13 mouse cellular contexts compared by ENCODE assay signal in the genomic region with DNA sequence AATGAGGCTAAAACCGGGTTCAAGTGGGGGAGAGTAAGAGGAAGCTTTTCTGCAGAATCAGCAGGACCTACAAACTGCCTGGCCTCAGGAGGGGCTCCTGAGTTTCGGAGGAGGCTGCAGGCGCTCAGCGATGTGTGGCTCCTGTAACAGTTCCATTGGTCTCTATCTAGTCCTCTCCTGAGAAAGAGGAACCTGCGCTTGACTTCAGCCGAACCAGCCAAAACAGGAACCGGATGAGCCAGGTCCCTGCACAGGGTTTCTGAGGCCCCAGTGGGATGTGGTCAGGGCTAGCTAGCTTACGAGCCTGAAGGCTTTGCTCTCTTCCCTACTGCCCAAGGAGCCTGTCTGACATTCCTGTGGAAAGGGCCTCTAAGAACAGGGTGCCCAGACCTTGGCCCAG. TPM values are rescaled to one million over a fixed set of nuclear protein-coding genes. Genes with fewer than 3 reads are reported as not detected.
DNase-seq lines count a peak whose midpoint lies in the region; ATAC-seq and TF ChIP-seq lines count a peak whose summit lies in the region.
"Had no signal": no experiment of that assay in that cellular context is flagged by ENCODE, and none has a peak within 500 bp of the region (broad histone marks: within the 10 kb centered on the region; RNA-seq: fewer than 3 reads in every experiment).

No protein-coding gene starts in this region.

- H3K4me3 ChIP-seq in layer of hippocampus, adult 2 months, result no peak overlapping the region
- H3K4me3 ChIP-seq in megakaryocyte, embryonic 14.5 days (replicated peaks), result peak overlapping the region; percentile 54
- H3K4me3 ChIP-seq: forebrain, embryonic 12.5 days; left cerebral cortex, adult 2 months had no signal

- peaks cover 31% of the 10 kb centered on the region for H3K4me1 ChIP-seq in megakaryocyte, embryonic 14.5 days
- H3K4me1 ChIP-seq: forebrain, embryonic 12.5 days had no signal

- DNase-seq in layer of hippocampus, adult 9-11 months, result peak; percentile 84
- no peak for DNase-seq in layer of hippocampus, adult 2 months (ENCODE audit: low spot score in 2 of 2)
- DNase-seq in thymus, postnatal 14 days, result peak; percentile 64
- DNase-seq in ovary, adult 18-20 months (ENCODE audit: low spot score), result no peak
- no peak for DNase-seq in urinary bladder, adult 18-20 months (ENCODE audit: low spot score in 2 of 2)
- DNase-seq in layer of hippocampus, adult 9-10 months (ENCODE audit: low spot score), result no peak
- DNase-seq: cerebellum, adult 9-10 months had no signal

- peaks cover 75% of the 10 kb centered on the region for H3K27me3 ChIP-seq in megakaryocyte, embryonic 14.5 days (replicated peaks)
- H3K27me3 ChIP-seq: forebrain, embryonic 12.5 days; Patski had no signal

- peaks cover 13% of the 10 kb centered on the region for H3K9me3 ChIP-seq in megakaryocyte, embryonic 14.5 days
- H3K9me3 ChIP-seq: forebrain, embryonic 12.5 days had no signal

- no peaks in the 10 kb centered on the region for H3K36me3 ChIP-seq in megakaryocyte, embryonic 14.5 days (replicated peaks; ENCODE audit: low read length)
- H3K36me3 ChIP-seq: forebrain, embryonic 12.5 days had no signal

- TF ChIP-seq CTCF in layer of hippocampus, adult 2 months (conservative IDR thresholded peaks at IDR 0.05), result no peak

- ATAC-seq in common myeloid progenitor, adult 5-6 weeks (replicated peaks; ENCODE audit: low read depth, poor library complexity, severe bottlenecking), result peak; percentile 88
- ATAC-seq: Patski had no signal

- no peak overlapping the region for H3K27ac ChIP-seq in layer of hippocampus, adult 2 months
- H3K27ac ChIP-seq: forebrain, embryonic 12.5 days; left cerebral cortex, adult 2 months had no signal

RNA-seq across cellular contexts. Expression of gene Asb2, which starts 12.3 kb away (rescaled TPM):
- total RNA-seq in layer of hippocampus, adult 2 months (2021), result 1 to 10 TPM; 2.0 to 2.3 TPM
- total RNA-seq in common myeloid progenitor, adult 5-6 weeks (2017), result not detected in 2 replicates
- 1.7 TPM in 1 of 2 replicates, not detected in the other for polyA plus RNA-seq in megakaryocyte, embryonic 14.5 days (2012; ENCODE audit: insufficient read depth, low replicate concordance)

RNA-seq across cellular contexts. Expression of gene Fam181a, which starts 32.7 kb away (rescaled TPM):
- total RNA-seq in layer of hippocampus, adult 2 months (2021), result 1 to 10 TPM; 1.5 to 2.3 TPM
- total RNA-seq in common myeloid progenitor, adult 5-6 weeks (2017), result not detected in 2 replicates
- polyA plus RNA-seq in megakaryocyte, embryonic 14.5 days (2012; ENCODE audit: insufficient read depth, low replicate concordance), result not detected in 2 replicates
- total RNA-seq: heart, postnatal 10 days had no signal
- polyA plus RNA-seq: Patski had no signal

RNA-seq across cellular contexts. Expression of gene Otub2, which starts 45.0 kb away (rescaled TPM):
- total RNA-seq in layer of hippocampus, adult 2 months (2021), result 10 to 100 TPM; 45.2 to 48.6 TPM
- 3.0 and 4.2 TPM in 2 replicates for total RNA-seq in common myeloid progenitor, adult 5-6 weeks (2017)
- polyA plus RNA-seq in megakaryocyte, embryonic 14.5 days (2012; ENCODE audit: insufficient read depth, low replicate concordance), result 0.66 and 0.79 TPM in 2 replicates

Comparison
In these comparisons a context has a peak if more than half of its experiments do, and no peak if none do; other contexts are left out.
1. DNase-seq: peak in layer of hippocampus, adult 9-11 months (single experiment) and thymus, postnatal 14 days (single experiment); none in layer of hippocampus, adult 2 months (0 of 2), ovary, adult 18-20 months (single experiment), urinary bladder, adult 18-20 months (0 of 2) and layer of hippocampus, adult 9-10 months (single experiment).